Mouse (Mus musculus): ENCODE measurements around the gene Pxmp2.

DNA sequence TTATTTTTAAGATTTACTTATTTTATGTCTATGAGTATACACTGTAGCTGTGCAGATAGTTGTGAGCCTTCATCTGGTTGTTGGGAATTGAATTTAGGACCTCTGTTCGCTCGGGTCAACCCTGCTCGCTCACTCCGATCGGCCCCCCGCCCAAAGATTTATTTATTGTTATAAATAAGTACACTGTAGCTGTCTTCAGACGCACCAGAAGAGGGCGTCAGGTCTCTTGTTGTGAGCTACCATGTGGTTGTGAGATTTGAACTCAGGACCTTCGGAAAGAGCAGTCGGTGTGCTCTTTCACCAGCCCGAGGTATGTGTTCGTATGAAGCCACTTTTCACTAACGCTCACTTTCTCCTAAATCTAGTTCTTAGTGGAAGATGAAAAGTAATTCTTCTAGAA, 54.3 kb downstream of the Pxmp2 start:
- TF ChIP-seq CTCF (IDR thresholded peaks at IDR 0.05; ENCODE audit: control insufficient read depth, insufficient read depth, insufficient read length) (no peak), FOSL1 (IDR thresholded peaks at IDR 0.05; ENCODE audit: insufficient read depth, low read length, poor library complexity, severe bottlenecking) (no peak), USF1 (IDR thresholded peaks at IDR 0.05; ENCODE audit: low read depth) (no peak)
